Mouse (Mus musculus) thymus, adult 2 months (tissue): Measurements from ENCODE around the gene Igfbp5.

Experiments
- CTCF ChIP-seq: fragments of 200-500 bp; IDR thresholded peaks from 2 replicates; pipeline ENCODE4 v1.5.1; 2012; ENCODE audit warnings: mild to moderate bottlenecking, control low read depth, low read length, moderate library complexity, borderline replicate concordance; ENCODE audit not compliant: control insufficient read depth, poor library complexity, insufficient read depth; ENCODE audit errors: extremely low read depth
- POLR2A ChIP-seq: fragments of 200-500 bp; IDR thresholded peaks from 2 replicates; pipeline ENCODE4 v1.6.1; 2012; ENCODE audit warnings: mild to moderate bottlenecking, low read length, control low read depth, moderate library complexity; ENCODE audit not compliant: control insufficient read depth, poor library complexity, insufficient read depth; ENCODE audit errors: extremely low read depth

GRCm38 (mm10) chr1:72860502-72860901, 14.2 kb downstream of the Igfbp5 start:
- TF ChIP-seq CTCF: no peak
- TF ChIP-seq POLR2A: no peak
